Mouse (Mus musculus): Measurements from ENCODE around the gene Fam184b. TPM values are rescaled to one million over a fixed set of nuclear protein-coding genes. Genes with fewer than 3 reads are reported as not detected.

The Fam184b gene
- total and polyA plus RNA-seq, 3 experiments: not detected

- TF ChIP-seq MAX (IDR thresholded peaks at IDR 0.05; ENCODE audit: low read length) (peak; percentile 97), CHD1 (IDR thresholded peaks at IDR 0.05; ENCODE audit: low read depth, low read length) (no peak), UBTF (IDR thresholded peaks at IDR 0.05; ENCODE audit: low read depth, low read length) (0 out of 2 replicates have a peak, but pooled peaks have one; percentile 70), JUN (IDR thresholded peaks at IDR 0.05; ENCODE audit: insufficient read depth, low read depth, low read length) (no peak), KAT2A (IDR thresholded peaks at IDR 0.05; ENCODE audit: insufficient replicate concordance, low read length) (0 out of 2 replicates have a peak, but pooled peaks have one; percentile 30), SMC3 (IDR thresholded peaks at IDR 0.05; ENCODE audit: low read depth, low read length) (no peak), MAFK (IDR thresholded peaks at IDR 0.05; ENCODE audit: insufficient replicate concordance, low read length) (no peak), GABPA (IDR thresholded peaks at IDR 0.05; ENCODE audit: insufficient replicate concordance, low read depth, low read length) (no peak), HCFC1 (IDR thresholded peaks at IDR 0.05; ENCODE audit: low read depth, low read length) (peak; percentile 54)
Observed at GRCm38 (mm10) chr5:45493191-45494092, 146.0 kb downstream of the Fam184b start, which contains the start of gene Lap3 (continued).

GRCm38 (mm10) chr5:45491776-45492175 is 147.6 kb downstream of the Fam184b start:
- DNase-seq (ENCODE audit: extremely low read depth): no peak
- peaks cover 4 to 34% of the 10 kb centered on the region in 2 experiments for H3K4me1 ChIP-seq (ENCODE audit: control insufficient read depth in 1 of 2, insufficient read depth in 2 of 2)
- peaks cover under 1 to 16% of the 10 kb centered on the region in 2 experiments for H3K36me3 ChIP-seq (replicated peaks in 1 of 2; ENCODE audit: control insufficient read depth in 1 of 2, insufficient read depth in 1 of 2, low read length in 1 of 2)
- no peak overlapping the region for H3K9ac ChIP-seq (ENCODE audit: insufficient read depth, low read depth)
- dilution Hi-C loops (cut with MboI; ENCODE audit: extremely low pct_ligation_motif_present, extremely low pct_unique_long_range_greater_than_20kb, low sequenced_read_pairs): no loop called here
- peaks cover 3% of the 10 kb centered on the region for H3K27me3 ChIP-seq (replicated peaks)
- H3K27ac ChIP-seq (ENCODE audit: insufficient read depth, low read depth): no peak overlapping the region
- peaks cover 16% of the 10 kb centered on the region for H3K79me2 ChIP-seq (replicated peaks; ENCODE audit: control insufficient read depth, extremely low read depth, insufficient read depth, poor library complexity, severe bottlenecking)
- no peak for TF ChIP-seq USF1 (IDR thresholded peaks at IDR 0.05; ENCODE audit: low read depth, low read length)
- TF ChIP-seq SIN3A (IDR thresholded peaks at IDR 0.05; ENCODE audit: low read length): no peak
- no peak for TF ChIP-seq RAD21 (IDR thresholded peaks at IDR 0.05; ENCODE audit: low read depth, low read length)
- no peak for TF ChIP-seq MAZ (IDR thresholded peaks at IDR 0.05; ENCODE audit: low read depth, low read length)
- TF ChIP-seq PAX5 (IDR thresholded peaks at IDR 0.05; ENCODE audit: low read length): no peak
- H3K4me3 ChIP-seq (replicated peaks in 1 of 3; ENCODE audit: low read depth in 2 of 3, low read length in 2 of 3, poor library complexity in 1 of 3): no peak overlapping the region
- in situ Hi-C loops (cut with MboI; ENCODE audit: low pct_ligation_motif_present, low pct_unique_long_range_greater_than_20kb, low sequenced_read_pairs): no loop called here
- no peak overlapping the region for H3K4me2 ChIP-seq (ENCODE audit: insufficient read depth, low read depth, poor library complexity, severe bottlenecking)
- no peaks in the 10 kb centered on the region for H3K9me3 ChIP-seq (replicated peaks; ENCODE audit: low read length)

DNA sequence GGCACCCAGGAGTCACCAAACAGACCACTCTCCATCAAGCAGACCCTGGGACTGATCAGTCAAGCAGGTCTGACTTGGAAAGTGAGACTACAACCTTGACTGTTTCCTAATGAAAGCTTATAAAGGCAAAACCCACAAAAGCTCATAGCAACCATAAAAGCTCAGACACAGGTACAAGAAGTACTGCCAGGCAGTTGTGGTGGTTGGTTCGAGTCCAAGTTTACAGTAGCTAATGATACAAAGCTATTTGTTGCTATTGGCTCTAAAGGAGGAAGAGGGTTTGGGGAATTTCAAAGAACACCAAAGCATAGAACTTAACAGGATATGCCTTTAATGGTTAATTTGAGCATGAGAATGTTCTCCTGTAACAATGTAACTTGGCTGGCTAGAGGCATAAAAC is 155.8 kb downstream of the Fam184b start:
- Histone ChIP-seq H3K4me1 (ENCODE audit: control insufficient read depth in 1 of 2, insufficient read depth in 2 of 2) (no peaks in the 10 kb centered on the region), H3K4me3 (replicated peaks in 1 of 3; ENCODE audit: low read depth in 2 of 3, low read length in 2 of 3, poor library complexity in 1 of 3) (no peak overlapping the region), H3K9ac (ENCODE audit: insufficient read depth, low read depth) (no peak overlapping the region), H3K27me3 (replicated peaks) (no peaks in the 10 kb centered on the region), H3K27ac (ENCODE audit: insufficient read depth, low read depth) (no peak overlapping the region), H3K9me3 (replicated peaks; ENCODE audit: low read length) (no peaks in the 10 kb centered on the region), H3K36me3 (replicated peaks in 1 of 2; ENCODE audit: control insufficient read depth in 1 of 2, insufficient read depth in 1 of 2, low read length in 1 of 2) (no peaks in the 10 kb centered on the region), H3K79me2 (replicated peaks; ENCODE audit: control insufficient read depth, extremely low read depth, insufficient read depth, poor library complexity, severe bottlenecking) (no peaks in the 10 kb centered on the region), H3K4me2 (ENCODE audit: insufficient read depth, low read depth, poor library complexity, severe bottlenecking) (no peak overlapping the region)
- no peak for TF ChIP-seq USF1 (IDR thresholded peaks at IDR 0.05; ENCODE audit: low read depth, low read length)
- no peak for TF ChIP-seq BHLHE40 (IDR thresholded peaks at IDR 0.05; ENCODE audit: low read depth, low read length)
- TF ChIP-seq ELF1 (IDR thresholded peaks at IDR 0.05; ENCODE audit: low read depth, low read length): no peak
- dilution Hi-C loops (cut with MboI; ENCODE audit: extremely low pct_ligation_motif_present, extremely low pct_unique_long_range_greater_than_20kb, low sequenced_read_pairs) (no loop called here), in situ Hi-C loops (cut with MboI; ENCODE audit: low pct_ligation_motif_present, low pct_unique_long_range_greater_than_20kb, low sequenced_read_pairs) (no loop called here)
- DNase-seq (ENCODE audit: extremely low read depth): no peak
